Mouse (Mus musculus) telencephalon, adult 2 months (tissue): ENCODE measurements around the gene Tspan12.
"Not testable (repeated sequence)": the region's sequence is repeated elsewhere in the genome, so short reads cannot be mapped to it uniquely, and the experiment has no call there.

Source experiments
- DNase-seq: peaks from one replicate; pipeline ENCODE4 v3.0.0-alpha.2; 2011; ENCODE audit warnings: low read depth, low spot score

Gene Tspan12

DNA sequence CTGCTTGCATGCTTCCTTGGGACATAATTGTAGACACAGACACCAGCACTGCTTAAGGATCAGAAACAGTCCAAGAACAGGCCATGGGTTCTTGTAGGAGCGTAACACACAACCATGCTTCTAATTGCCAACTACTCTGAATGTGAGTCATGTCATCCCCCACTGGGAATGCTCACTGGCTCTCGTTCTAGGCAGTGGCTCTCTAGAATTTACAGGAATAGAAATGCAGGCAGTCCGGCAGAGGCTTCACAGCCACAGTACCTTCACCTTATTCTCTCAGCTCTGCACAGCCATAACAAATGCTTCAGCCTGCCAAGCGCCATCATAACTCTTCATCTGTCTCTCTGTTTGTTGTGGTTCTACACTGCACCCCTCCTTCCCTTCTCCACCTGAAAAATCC lies 23.9 kb downstream of the Tspan12 start:
- no peak for DNase-seq

DNA sequence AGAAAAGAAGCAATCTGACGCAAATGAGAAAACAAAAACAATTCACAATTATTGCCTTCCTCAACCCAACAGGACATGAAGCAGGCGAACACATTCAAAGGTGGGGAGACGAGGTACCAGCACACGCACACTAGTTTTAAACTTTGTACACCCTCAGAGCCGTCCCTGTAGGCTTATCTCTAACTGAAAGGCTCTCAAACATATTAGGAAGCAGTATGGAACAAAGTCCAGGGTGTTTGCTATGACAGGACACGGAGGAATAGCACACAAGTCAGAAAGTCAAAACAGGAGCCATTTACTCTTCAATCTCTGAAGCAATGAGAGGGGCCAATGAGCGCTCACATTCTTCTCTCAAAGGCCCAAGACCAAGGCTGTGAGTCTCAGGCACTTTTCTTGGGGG lies 24.3 kb downstream of the Tspan12 start:
- no peak for DNase-seq

DNA sequence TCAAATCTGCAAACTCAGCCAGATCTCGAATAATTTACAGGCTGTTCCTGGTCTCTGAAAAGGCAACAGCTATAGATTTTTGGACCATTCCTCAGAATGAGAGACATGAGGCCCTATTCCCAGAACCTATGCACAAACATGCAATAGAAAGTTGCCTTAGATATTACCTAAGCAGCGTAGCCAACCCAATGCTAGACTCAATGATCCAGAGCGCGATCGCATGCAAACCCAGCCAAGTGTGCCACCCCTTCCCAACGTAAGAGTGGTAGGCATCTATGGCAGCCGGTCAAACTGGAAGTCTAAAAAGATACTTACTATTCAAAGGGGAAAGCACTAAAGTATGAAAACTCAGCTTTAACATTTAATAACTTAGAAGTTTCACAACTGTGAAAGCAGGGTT lies 28.6 kb downstream of the Tspan12 start:
- DNase-seq, result no peak

DNA sequence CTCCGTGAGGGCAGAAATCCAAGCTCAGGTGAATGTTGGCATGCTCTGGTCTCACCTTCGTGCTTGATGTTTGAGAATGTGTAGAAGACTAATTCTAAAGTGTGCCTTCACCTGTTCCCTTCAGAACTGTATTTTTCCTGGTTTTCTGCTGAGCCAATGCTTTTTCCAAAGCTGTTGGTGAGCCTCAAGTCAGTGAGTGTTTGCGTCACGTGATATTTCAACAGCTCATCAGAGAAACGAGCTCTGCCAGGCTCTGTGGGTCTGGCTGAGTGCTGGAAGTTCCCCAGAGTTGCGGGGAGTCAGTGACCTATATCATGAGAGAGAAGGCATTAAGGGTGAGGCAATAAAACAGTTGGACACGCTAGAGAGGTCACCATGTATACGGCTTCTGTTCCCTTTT lies 29.0 kb downstream of the Tspan12 start:
- no peak for DNase-seq

DNA sequence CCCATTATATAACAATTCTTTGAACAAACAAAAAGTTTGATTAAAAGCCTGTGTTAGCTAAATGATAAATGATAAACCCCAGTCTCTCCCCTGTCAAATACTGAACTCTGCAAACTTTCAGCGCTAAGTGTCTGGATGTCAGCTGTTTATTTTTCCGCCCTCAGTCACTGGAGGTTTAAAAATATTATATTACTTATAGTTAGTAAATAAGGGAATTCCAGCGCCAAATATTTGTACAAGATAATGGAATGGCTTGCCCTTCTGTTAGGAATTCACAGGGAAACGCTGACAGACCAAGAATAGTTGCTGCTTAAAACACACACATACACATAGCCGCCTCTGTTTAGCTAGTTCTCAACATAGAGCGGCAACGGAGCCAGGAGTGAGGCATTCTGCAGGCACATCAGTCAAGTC lies 29.6 kb downstream of the Tspan12 start:
- no peak for DNase-seq

DNA sequence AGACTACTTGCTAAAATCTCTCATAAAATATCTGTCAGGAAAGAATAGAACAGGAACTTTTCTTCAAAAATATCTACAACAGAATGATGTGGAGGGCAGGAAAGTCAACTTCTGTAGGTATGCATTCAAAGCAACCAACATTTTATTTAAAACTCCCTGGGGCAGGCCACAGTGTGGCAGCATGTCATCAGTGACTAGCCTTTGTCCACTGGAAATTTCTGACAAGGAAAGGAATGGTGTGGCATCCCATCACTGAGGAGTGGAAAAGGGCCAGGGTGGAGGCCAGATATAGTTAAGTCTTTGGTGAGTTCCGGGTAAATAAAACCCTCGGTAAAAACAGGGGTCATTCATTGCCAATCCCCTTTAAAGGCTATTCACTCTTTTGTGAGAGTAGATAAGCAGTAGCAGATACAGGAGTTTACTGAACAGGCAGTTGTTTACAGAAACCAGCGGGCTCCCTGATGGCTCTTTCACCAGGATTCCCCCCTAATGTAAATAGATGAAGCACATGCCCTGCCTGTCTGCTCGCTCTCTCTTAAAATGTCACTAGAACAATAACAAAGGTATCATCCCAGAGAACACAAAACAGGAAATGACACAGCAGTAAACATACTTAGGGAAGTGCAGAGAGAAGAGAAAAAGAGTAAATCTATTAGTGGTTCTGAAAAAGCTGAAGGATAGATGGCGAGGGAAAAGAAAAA lies 34.1 kb downstream of the Tspan12 start:
- DNase-seq, result no peak

DNA sequence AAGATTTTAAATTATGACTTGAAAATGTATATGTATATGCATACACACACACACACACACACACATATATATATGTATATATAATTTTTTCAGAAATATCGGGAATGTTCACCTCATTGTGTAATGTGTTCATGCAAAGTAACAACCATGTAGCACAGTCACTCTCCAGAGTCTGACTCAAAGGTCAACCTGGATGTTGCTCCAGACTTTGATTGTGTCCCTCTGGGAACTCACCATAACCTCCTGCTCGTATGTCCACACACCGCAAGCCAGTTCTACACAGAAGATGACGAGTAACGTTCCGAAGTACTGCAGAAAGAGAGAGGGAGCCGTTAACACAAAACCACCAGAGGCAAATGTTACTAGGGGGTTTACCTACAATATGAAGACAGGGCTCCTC lies 46.3 kb downstream of the Tspan12 start:
- DNase-seq, result no peak

DNA sequence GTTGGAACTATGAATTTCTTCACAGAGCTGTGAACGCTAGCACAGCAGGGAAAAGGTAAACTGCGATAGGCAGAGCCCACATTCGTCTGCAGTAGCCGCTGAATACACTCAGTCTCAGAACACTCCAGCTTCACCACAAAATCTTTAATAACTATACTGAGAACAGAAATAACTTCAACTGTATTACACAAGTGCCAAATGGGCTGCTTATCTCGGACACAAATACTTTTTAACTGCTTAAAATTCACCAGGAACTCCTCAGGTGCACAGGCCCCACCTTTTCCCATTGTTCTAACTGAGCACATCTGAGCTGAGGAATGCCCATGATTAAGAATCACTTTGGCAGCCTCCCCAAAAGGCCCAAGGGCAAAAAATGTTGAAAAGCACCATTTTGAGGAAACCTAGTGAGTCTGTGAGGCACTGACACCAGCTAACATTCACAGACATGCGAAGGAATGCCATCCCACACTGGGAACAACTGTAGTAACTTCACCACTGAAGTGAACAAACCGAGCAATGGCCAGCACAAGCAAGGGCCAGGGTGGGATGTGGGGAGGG lies 47.2 kb downstream of the Tspan12 start:
- no peak for DNase-seq

DNA sequence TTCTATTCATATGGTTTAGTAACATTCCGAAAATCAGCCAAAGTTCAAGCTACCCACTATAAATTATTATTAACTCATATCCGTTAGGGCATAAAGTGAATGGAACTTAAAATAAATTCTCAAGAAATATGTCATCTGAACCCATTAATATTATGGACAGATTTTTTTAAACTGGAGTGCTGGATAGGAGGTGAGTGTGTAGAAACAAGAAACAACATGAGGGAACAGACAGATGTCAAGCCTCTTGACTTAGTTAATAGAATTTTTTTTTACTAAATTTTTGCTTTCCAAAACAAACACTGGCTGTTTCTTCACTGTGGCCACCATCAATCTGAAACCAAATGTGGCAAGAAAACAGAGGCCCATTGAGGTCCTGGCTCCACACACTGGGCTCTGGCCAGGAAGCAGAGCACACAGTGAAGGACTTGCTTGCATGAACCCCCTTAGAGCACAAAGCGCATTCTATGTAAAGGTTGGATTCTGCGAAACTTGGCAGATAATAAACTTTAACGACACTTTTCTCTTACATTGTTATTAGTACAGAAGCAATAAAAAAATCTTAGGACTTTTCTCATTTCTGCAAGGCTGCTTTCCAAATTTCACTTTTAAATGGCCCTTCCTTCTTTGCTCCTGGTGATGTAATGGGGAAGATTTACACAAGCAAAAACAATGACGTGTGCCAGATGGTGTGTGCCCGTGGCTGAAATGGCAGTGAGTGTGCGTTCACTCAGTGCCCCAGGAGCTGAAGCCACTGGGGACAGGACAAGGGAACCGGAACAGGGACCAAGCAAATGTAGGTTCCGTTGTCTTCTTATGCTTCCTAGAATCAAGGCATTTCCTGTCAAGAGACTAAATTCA lies 48.6 kb downstream of the Tspan12 start:
- DNase-seq, result no peak

DNA sequence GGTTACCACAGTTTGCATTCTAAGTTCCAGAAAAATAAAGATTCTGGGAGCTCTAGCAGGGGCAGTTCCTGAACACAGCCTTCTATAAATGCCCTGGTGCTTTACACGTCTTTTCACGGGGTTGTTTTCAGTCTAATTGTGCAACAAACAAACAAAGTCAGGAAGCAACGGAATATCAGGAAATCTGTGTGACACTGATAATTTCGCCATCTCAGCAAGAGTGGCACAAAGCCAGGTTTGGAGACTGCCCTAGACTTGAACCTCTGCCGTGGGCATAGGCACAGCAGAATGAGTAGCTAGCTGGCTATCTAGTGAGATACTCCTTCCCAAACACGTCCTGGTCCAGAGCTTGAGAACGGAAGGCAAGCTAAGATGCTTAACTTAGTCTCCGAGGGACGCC lies 53.7 kb downstream of the Tspan12 start:
- no peak for DNase-seq

DNA sequence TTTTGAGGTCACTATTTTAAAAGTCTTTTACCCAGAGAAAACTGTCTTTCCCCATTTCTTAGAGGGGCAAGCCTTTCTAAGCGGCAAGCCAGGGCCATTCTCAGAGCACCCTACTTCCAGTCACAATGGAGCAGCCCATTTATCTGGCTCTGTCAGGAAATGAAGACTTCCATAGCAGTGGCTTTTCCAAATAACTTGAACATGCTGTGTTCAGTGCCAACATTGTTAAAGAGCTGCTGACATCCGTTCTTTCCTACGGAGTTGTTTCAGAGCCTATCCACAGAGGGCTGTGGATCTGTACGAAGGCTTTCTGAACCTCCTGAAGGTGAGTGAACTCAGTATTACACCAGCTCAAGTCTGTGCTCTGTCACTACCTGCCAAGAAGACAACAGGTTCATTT lies 55.2 kb downstream of the Tspan12 start:
- DNase-seq, result no peak

DNA sequence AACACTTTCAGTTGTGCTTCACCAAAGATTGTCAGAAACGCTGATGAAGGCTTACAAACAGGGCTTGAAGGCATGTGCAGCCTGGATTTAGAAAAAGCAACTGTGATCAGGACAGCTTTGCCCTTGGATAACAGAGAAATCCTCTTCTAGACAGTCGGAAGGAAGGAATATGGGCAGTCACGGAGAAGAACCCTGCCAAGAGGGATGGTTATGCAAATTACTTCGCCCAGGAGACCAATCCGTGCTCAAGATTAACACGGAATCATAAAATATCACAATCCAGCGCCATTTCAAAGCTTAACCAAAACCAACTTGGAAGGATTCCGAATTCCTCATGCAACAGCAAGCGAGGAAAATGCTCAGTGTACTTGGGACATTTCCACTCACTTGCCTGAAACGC lies 55.9 kb downstream of the Tspan12 start:
- no peak for DNase-seq

DNA sequence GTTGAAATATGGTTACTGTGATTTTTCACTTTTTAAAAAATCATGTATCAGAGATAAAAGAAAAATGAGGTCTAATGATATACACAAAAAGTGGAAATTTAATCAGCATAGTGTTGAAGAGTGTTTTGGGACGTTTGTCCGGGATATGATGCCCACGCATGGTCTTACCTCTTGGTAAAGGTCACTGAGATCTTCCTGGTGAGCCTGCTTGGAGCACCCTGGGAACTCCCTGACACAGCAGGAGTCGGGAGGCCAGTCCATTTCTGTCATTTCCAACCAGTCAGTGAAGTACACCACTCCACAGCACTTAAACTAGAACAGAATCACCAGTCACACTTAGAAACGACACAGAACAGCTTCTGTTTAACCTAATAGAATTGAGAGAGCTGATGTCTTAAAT lies 56.9 kb downstream of the Tspan12 start:
- DNase-seq, result no peak

DNA sequence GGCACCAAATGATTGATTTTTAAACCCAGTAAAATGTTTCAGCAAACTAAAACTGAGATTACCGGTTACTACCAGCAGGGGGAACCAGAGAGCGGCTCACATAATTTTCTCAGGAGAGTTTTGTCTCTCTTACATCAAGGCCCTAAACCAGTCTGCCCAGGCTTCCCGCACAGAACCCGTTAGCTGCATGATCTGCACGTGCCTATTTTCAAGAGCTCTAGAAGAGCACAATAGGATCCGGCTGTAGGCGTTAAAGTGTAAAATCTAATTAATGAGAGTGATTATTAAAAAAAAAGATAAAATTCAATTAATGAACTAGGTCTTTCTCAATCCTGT lies 57.3 kb downstream of the Tspan12 start:
- DNase-seq, result peak; percentile 34

DNA sequence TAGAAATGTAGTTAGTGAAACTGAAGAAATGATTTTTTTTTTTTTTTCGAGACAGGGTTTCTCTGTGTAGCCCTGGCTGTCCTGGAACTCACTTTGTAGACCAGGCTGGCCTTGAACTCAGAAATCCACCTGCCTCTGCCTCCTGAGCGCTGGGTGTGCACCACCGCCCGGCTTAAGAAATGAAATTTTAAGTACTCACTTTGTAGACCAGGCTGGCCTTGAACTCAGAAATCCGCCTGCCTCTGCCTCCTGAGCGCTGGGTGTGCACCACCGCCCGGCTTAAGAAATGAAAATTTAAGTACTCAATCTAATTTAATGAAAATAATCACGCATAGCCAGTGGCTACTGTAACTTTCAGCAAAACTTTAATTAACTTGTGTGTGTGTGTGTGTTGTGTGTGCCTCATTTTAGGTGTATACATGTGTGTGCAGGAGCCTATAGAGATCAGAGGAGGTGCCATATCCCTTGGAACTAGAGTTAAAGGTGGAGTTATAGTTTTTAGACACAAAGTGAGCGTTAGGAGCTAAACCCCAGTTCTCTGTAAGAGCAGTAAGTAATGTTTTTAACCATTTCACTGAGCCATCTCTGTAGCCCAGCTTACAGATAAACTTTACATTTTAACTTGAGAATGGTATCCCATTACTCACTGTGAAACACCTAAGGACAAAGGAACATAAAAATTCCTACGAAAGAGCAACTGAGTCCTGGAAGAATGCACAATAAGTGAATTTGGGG lies 57.8 kb downstream of the Tspan12 start:
- no peak for DNase-seq

DNA sequence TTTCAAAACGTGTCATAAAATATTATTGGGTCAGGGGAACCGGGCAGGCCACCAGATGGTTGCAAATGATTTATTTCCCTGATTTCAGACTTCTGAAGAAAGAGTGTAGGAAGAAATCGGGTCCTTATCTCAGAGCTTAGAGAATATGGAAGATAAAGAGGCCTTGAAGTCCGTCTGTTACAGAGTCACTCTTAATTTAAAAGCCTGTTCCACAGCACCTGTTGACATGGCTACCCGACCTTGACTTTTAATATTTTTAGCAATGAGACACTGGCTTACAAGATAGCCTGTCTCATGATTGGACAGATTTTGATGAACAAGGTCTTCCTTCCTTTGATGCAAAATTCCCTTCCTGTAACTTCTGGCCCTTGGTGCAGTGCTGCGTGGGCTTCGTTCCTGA lies 61.0 kb downstream of the Tspan12 start:
- DNase-seq, result no peak

DNA sequence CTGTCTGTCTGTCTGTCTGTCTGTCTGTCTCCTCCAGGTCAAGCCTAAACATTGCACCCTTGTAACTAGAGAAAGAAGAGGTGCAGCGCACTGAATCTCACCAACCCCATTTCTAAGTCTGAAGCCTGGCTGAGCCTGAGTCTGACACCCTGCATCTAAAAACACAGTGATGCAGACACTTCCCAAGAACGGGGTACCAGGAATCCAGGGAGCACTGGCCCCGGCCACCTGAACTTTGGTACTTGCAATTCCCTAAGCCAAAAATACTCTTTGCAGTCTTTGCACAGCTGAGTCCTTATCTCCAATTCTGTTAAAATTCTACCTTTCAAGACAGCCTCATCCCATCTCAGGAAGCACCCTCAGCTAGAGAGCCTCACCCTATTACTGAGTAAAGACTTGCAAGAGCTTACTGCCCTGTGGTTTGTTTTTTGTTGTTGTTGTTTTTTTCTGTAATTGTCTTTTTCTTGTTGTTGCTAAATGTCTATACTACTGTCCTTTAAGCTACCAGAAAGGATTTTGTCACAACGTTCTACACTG lies 61.7 kb downstream of the Tspan12 start:
- no peak for DNase-seq

DNA sequence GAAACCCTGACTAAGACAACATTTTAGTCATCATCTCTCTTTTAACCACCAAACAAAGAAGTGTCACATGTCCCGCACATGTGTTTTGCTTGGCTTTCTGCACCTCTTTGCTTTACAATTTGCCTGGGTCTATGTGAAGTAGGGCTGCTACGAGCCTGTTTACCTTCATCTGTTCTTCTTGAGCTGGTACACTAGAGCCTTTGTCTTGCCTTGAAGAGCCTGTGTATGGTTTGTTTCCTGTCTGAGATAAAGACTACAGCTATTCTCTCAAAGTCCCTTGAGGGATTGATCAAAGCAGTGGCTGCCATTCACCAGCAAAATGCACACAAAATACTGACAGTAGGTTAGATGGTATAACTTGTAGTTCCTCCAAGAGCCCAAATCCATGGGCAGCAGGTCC lies 62.3 kb downstream of the Tspan12 start:
- no peak for DNase-seq

DNA sequence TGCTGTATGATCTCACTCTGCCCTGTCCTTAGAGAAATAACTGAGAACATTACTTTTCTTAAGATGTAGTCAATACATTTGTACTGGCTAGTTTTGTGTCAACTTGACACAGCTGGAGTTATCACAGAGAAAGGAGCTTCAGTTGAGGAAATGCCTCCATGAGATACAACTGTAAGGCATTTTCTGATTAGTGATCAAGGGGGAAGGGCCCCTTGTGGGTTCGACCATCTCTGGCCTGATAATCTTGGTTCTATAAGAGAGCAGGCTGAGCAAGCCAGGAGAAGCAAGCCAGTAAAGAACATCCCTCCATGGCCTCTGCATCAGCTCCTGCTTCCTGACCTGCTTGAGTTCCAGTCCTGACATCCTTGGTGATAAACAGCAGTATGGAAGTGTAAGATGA lies 62.7 kb downstream of the Tspan12 start:
- DNase-seq, result not testable (repeated sequence)

DNA sequence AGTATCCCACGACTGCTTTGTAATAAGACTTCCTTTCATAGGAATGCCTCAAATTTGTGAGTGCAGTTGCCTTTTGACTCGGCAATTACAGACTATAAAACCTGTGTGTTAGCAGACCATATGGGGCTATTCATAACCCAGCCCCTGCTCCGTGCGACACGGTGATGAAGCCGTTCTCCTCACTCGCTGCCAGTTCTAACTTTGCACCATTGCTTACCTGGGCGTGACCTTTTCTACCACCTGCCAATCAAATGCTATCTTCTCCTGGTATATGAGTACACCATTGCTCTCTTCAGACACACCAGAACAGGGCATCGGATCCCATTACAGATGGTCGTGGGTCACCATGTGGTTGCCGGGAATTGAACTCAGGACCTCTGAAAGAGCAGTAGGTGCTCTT lies 64.6 kb downstream of the Tspan12 start:
- no peak for DNase-seq

DNA sequence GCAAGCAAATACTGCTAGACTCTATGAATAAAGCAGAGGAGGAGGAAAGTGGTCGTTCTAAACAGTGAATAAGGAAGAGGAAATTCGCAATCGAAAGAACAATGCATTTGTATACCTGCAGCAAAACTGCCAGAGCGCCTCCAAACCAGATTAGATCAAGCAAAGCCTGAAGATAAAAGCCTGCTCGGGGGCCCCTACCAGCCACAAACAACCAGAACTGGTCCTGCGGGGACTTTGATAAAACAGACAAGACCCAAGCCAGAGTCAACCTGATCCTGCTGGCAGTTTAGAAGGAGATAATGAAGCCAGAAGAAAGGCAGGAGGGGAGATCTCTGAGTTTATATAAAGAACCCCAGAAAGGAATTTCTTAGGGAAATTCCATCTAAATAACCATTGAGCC lies 65.0 kb downstream of the Tspan12 start:
- DNase-seq, result no peak
